ENCODE assay signal across 25 mouse cellular contexts in genomic region chr11:3754685-3755084, GRCm38 (mm10).
DNase-seq lines count a peak whose midpoint lies in the region; ATAC-seq and TF ChIP-seq lines count a peak whose summit lies in the region.
"Had no signal": no experiment of that assay in that cellular context is flagged by ENCODE, and none has a peak within 500 bp of the region (broad histone marks: within the 10 kb centered on the region; RNA-seq: fewer than 3 reads in every experiment).

No protein-coding gene starts in this region.

- TF ChIP-seq CTCF in Patski (IDR thresholded peaks at IDR 0.05) = no peak

- H3K27ac ChIP-seq in intestine, embryonic 15.5 days = no peak overlapping the region
- H3K27ac ChIP-seq: heart, adult 2 months; heart, embryonic 15.5 days; hindbrain, embryonic 15.5 days; limb, embryonic 10.5 days; liver, embryonic 15.5 days; midbrain, embryonic 10.5 days; stomach, embryonic 15.5 days had no signal

- H3K4me1 ChIP-seq in intestine, embryonic 15.5 days (replicated peaks) = no peaks in the 10 kb centered on the region
- H3K4me1 ChIP-seq: heart, embryonic 15.5 days; stomach, embryonic 15.5 days had no signal

- ATAC-seq in Patski = peak; percentile 51
- ATAC-seq in intestine, embryonic 15.5 days = no peak
- no peak for ATAC-seq in activated CD4-positive, CD25-positive, alpha-beta regulatory T cell, adult 4 months
- ATAC-seq: intestine, embryonic 16.5 days; midbrain, embryonic 16.5 days had no signal

- POLR2A ChIA-PET in Patski (lab: Charles Lee) = interaction anchor here (1.5 kb wide), 1 partner anchor 43 kb away, joined by 4 read pairs; no protein-coding TSS in a partner anchor

- H3K36me3 ChIP-seq in intestine, embryonic 15.5 days = no peaks in the 10 kb centered on the region
- H3K36me3 ChIP-seq: G1E; heart, embryonic 15.5 days; hindbrain, embryonic 15.5 days; limb, embryonic 10.5 days; liver, embryonic 15.5 days; midbrain, embryonic 10.5 days; stomach, embryonic 15.5 days had no signal

- peak; percentile 70 to 73 for DNase-seq in adrenal gland, adult (ENCODE audit: inconsistent age in 2 of 2, low spot score in 1 of 2)
- DNase-seq in adrenal gland, postnatal 4 days (ENCODE audit: low spot score in 2 of 2) = no peak
- DNase-seq in 3134 (ENCODE audit: extremely low read depth, insufficient read length, low spot score) (peak; percentile 42), Patski (ENCODE audit: low read depth, low spot score) (peak; percentile 60)
- peak; percentile 60 for DNase-seq in brain, adult 2 months (ENCODE audit: low read depth, low spot score)
- DNase-seq: cerebellum, adult 11-12 months; cerebellum, postnatal 10 days; forebrain, postnatal 0 days; gastrocnemius, postnatal 36 days; heart, adult 2 months; heart, postnatal 36 days; liver; lung, postnatal 4 days; thymus, postnatal 25 days had no signal

- peaks cover 15% of the 10 kb centered on the region for H3K27me3 ChIP-seq in Patski
- H3K27me3 ChIP-seq in intestine, embryonic 15.5 days (replicated peaks) = 0 out of 2 replicates have a peak, but pooled peaks cover 2% of the 10 kb centered on the region
- H3K27me3 ChIP-seq: hindbrain, embryonic 15.5 days; stomach, embryonic 15.5 days had no signal

- CTCF ChIA-PET in Patski (lab: Charles Lee) = interaction anchor here (1.7 kb wide), 1 partner anchor 32 kb away, joined by 9 read pairs; no protein-coding TSS in a partner anchor

- in situ Hi-C loops in Patski (cut with MboI; ENCODE audit: low pct_unique_long_range_greater_than_20kb) = no loop called here

- no peak overlapping the region for H3K4me3 ChIP-seq in intestine, embryonic 15.5 days (replicated peaks)
- H3K4me3 ChIP-seq: heart, adult 2 months; heart, embryonic 15.5 days; hindbrain, embryonic 15.5 days; limb, embryonic 10.5 days; liver, embryonic 15.5 days; midbrain, embryonic 10.5 days; stomach, embryonic 15.5 days had no signal

- no peak overlapping the region for H3K4me2 ChIP-seq in intestine, embryonic 15.5 days (replicated peaks)
- H3K4me2 ChIP-seq: heart, embryonic 15.5 days; hindbrain, embryonic 15.5 days; liver, embryonic 15.5 days; stomach, embryonic 15.5 days had no signal

- WGBS in intestine, embryonic 15.5 days = 44% methylated on average over 7 of the region's 7 CpGs

- H3K9ac ChIP-seq in intestine, embryonic 15.5 days = no peak overlapping the region
- H3K9ac ChIP-seq: forebrain, postnatal 0 days; heart, embryonic 15.5 days; hindbrain, embryonic 15.5 days; liver, embryonic 15.5 days; stomach, embryonic 15.5 days had no signal

- H3K9me3 ChIP-seq in intestine, embryonic 15.5 days = no peaks in the 10 kb centered on the region
- H3K9me3 ChIP-seq: G1E; heart, embryonic 15.5 days; hindbrain, embryonic 15.5 days; limb, embryonic 10.5 days; liver, embryonic 15.5 days; midbrain, embryonic 10.5 days; stomach, embryonic 15.5 days had no signal

Comparison
In these comparisons a context has a peak if more than half of its experiments do, and no peak if none do; other contexts are left out.
1. DNase-seq: peak in adrenal gland, adult (2 of 2), 3134 (single experiment), Patski (single experiment) and brain, adult 2 months (single experiment); none in adrenal gland, postnatal 4 days (0 of 2).